Mouse (Mus musculus): ENCODE results near the gene Ptprh.

GRCm38 (mm10) chr7:4608002-4608401 lies 4.2 kb upstream of the Ptprh start:
- TF ChIP-seq POLR2A (IDR thresholded peaks at IDR 0.05; ENCODE audit: borderline replicate concordance, extremely low read depth, low read depth, low read length) (no peak), CTCF (IDR thresholded peaks at IDR 0.05; ENCODE audit: insufficient read depth, low read length) (no peak)

Measured in lung, adult 2 months (tissue).